Mouse (Mus musculus): ENCODE measurements at regions not wholly inside any gene's neighbourhood (a gene's known extent, or its start where the extent isn't known, plus 50 kb on each side); places are given as distances from the start of the nearest gene placed in this dataset.

DNA sequence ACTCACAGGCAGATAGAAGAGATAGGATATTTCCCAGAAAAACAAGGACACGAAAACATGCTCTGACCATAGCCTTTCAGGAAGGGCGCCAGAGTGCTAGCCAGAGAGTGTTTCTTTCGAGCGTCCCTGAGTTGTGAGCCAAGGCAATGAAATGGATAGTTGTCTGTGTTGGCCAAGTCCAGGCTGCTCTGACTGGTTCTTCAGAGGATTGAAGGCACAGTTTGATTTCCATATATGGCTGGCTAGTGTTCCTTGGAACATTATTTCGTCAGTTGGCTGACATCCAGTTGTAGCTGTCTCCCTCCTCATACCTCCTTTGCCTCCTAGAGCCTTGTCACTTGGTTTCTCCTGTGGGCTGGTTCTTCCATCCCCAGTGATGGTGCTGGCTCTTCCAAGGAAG lies 451.7 kb upstream of the BB014433 start:
- TF ChIP-seq CTCF (IDR thresholded peaks at IDR 0.05; ENCODE audit: control insufficient read depth, insufficient read depth, insufficient replicate concordance, low read depth, low read length) (no peak), POLR2A (IDR thresholded peaks at IDR 0.05; ENCODE audit: control insufficient read depth, low read depth, low read length) (no peak)

All from testis, adult 2 months (tissue).